Mouse (Mus musculus): ENCODE data around the gene Kcnb1. TPM values are rescaled to one million over a fixed set of nuclear protein-coding genes. Genes with fewer than 3 reads are reported as not detected.

Kcnb1 gene
- total RNA-seq, 2 experiments from 2014 or later, result not detected

- no peak for ATAC-seq (replicated peaks; ENCODE audit: low FRiP score, poor library complexity, severe bottlenecking)
Measured at GRCm38 (mm10) chr2:167066528-167067516, 123.1 kb downstream of the Kcnb1 start.

DNA sequence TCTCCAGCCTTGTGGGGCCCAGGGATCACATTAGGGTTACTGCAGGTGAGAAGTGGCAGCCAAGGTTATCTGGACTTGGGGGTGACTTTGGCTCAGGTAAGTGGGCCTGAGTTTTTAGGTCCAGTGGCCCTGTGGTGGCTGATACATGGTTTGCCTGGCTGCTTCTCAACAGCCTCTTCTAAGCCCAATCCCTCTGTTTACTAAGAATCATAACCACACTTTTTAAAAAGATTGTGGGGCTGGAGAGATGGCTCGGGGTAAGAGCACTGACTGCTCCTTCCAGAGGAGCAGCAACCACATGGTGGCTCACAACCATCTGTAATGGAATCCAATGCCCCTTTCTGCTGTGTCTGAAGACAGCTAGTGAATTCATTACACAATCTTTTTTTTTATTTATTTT lies 123.9 kb downstream of the Kcnb1 start:
- ATAC-seq (replicated peaks; ENCODE audit: low FRiP score, poor library complexity, severe bottlenecking), result no peak

DNA sequence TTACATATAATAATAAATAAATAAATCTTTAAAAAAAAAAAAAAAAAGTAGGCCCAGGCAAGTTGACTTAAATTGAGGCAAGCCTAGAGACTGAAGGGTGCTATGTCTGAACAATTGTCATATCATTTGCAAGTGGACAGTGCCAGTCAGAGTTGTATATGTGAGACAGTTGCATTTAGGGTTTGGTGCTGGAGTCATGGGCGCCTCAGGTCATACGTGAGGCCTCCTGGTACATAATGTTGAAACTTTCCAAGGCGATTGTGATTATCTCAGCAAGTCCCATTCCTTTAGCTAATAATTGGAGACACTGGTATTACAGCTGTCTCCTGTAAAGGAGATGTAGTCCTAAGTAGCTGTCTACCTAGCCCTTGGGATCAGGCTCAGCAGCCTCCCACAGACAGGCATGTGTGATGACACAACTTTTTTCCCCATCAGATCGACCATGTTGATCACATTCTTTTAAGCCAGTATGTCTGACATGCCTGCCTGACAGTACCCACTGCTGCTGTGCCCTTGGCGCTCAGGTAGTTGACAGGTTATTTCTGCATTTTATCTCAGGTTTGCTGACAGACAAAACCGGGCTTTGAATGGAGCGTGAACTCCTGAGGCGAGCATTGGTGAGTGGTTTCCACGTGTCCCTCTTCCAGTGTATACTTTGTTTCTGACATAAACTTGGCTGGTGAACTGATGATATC lies 125.2 kb downstream of the Kcnb1 start:
- no peak for ATAC-seq (replicated peaks; ENCODE audit: low FRiP score, poor library complexity, severe bottlenecking)

DNA sequence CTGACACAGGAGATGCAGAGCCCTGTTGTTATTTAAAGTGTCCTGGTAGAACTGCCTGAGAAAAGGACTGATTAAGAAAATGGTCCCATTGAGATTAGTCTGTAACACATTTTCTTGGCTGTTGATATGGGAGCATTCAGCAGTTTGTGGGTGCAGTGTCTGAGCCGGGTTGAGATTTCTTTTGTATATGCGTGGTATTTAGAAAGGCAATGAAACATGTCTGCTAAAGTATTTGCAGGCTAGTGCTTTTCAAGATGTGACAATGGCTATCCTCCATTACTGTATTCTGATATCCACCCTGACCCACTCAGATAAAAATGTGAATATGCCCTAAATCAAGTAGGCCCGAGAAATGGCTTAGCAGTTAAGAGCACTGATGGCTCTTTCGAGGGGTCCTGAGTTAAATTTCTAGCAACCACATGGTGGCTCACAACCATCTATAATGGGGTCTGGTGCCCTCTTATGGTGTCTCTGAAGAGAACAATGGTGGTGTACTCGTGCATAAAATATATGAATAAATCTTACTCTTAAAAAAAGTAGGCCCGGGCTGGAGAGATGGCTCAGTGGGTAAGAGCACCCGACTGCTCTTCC lies 126.0 kb downstream of the Kcnb1 start:
- no peak for ATAC-seq (replicated peaks; ENCODE audit: low FRiP score, poor library complexity, severe bottlenecking)

- peak; percentile 83 for ATAC-seq (replicated peaks; ENCODE audit: low FRiP score, poor library complexity, severe bottlenecking)
Measured at GRCm38 (mm10) chr2:167062965-167063880, 126.7 kb downstream of the Kcnb1 start, which contains the start of gene Znfx1. Znfx1 (minus strand) TSS chr2:167063015.

- ATAC-seq (replicated peaks; ENCODE audit: low FRiP score, poor library complexity, severe bottlenecking), result peak; percentile 85
Measured at GRCm38 (mm10) chr2:167062497-167062911, 127.5 kb downstream of the Kcnb1 start.

DNA sequence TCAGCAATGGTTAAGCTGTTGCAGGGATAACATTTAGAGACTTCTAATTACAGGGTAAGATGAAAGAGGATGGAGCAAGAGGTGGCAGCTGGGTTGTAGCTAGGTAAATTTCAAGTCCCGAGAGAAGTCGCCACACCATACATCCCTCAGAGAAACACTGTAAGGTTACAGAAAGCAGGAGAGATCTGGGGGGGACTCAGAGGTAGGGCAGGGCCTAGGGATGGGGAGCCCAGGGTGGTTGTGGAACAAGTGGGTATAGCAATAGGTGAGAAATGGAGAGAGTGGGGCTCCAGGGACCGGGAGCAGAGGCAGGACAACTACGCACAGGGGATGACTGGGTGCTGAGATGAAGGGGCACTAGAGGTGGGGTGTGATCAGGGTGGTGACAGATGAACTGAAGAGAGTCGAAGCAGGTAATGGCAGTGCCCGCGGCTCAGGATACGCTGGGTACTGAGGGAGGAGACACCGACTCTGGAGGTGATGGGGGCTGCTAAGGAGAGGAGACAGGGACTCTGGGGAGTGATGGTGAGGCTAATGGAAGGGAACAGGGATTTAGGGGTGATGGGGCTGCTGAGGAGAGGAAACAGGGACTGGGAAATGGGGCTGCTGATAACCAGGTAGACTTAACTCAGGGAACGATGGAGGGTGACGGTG lies 128.4 kb downstream of the Kcnb1 start:
- ATAC-seq (replicated peaks; ENCODE audit: low FRiP score, poor library complexity, severe bottlenecking), result peak; percentile 44

- no peak for ATAC-seq (replicated peaks; ENCODE audit: low FRiP score, poor library complexity, severe bottlenecking)
Measured at GRCm38 (mm10) chr2:167060761-167061160, 129.2 kb downstream of the Kcnb1 start.

DNA sequence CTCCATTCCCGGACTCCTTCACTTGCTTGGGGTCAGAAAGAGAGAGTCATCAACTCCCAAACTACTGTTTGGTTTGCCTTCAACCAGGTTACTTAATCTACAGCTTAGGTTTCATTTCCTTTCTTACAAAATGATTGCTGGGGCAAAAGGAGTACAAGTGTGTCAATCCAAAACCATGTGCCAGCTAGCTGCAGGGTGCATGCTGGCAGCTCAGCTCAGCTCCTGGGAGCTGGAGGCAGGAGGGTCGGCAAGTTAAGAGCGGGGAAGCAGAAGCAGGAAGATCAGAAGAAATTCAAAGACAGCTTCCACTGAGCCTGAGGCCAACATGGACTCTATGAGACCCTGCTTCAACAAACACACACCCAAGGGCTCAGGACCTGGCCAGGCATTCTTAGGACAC lies 129.6 kb downstream of the Kcnb1 start:
- ATAC-seq (replicated peaks; ENCODE audit: low FRiP score, poor library complexity, severe bottlenecking), result no peak

- ATAC-seq (replicated peaks; ENCODE audit: low FRiP score, poor library complexity, severe bottlenecking), result no peak
Measured at GRCm38 (mm10) chr2:167059960-167060359, 130.0 kb downstream of the Kcnb1 start.

DNA sequence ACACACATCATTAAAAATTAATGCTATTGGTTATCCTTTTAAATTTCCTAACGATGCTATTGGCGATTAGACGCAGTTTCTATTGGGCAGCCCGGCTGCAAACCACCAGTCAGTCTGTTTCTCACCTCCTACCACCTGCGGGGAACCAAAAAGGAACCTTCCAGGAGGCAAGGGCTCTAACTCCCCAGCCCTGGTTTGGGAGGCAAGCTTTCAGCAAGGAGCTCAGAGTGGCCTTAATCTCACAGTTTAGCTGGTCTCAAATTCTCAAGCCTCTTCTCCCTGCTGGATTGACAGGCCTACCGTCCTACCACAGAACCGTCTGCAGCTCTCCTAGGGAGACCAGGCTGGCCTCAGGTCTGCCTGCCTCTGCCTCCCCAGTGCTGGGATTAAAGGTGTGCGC lies 130.4 kb downstream of the Kcnb1 start:
- ATAC-seq (replicated peaks; ENCODE audit: low FRiP score, poor library complexity, severe bottlenecking), result no peak

- no peak for ATAC-seq (replicated peaks; ENCODE audit: low FRiP score, poor library complexity, severe bottlenecking)
Measured at GRCm38 (mm10) chr2:167058814-167059387, 131.1 kb downstream of the Kcnb1 start.

DNA sequence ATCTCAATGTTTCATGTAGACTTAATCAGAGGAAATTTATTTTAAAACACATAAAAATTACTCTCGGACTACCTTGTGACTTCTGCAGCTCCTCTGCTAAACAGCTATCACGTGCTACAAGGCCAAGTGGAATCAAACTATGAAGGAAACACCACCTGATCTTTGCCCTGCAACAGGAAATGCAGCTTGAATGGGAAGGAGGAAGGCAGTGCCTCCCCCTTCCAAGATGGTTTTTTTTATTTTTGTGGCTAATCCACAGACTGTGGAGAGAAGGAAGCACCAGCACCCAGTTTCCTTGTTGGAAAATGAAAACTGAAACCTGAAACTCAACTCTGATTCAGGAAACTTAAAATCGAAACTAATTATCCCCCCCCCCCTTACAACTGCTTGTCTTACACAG lies 131.8 kb downstream of the Kcnb1 start:
- no peak for ATAC-seq (replicated peaks; ENCODE audit: low FRiP score, poor library complexity, severe bottlenecking)

DNA sequence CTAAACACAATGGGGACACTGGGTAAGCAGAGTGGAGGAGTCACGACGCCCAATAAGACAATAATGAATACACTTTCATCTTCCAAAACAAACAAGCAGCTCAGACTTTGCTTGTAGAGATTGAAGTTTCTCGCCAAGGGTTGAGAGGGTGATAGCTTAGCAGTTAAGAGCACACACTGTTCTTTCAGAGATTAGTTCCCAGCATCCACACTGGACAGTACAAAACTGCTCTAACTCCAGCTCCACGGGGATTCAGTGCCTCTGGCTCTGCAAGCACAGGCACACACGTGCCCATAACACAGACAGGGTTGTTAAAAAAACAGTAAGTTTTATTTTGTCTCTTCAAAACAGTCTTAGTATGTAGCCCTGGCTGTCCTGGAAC lies 133.0 kb downstream of the Kcnb1 start:
- ATAC-seq (replicated peaks; ENCODE audit: low FRiP score, poor library complexity, severe bottlenecking), result no peak

DNA sequence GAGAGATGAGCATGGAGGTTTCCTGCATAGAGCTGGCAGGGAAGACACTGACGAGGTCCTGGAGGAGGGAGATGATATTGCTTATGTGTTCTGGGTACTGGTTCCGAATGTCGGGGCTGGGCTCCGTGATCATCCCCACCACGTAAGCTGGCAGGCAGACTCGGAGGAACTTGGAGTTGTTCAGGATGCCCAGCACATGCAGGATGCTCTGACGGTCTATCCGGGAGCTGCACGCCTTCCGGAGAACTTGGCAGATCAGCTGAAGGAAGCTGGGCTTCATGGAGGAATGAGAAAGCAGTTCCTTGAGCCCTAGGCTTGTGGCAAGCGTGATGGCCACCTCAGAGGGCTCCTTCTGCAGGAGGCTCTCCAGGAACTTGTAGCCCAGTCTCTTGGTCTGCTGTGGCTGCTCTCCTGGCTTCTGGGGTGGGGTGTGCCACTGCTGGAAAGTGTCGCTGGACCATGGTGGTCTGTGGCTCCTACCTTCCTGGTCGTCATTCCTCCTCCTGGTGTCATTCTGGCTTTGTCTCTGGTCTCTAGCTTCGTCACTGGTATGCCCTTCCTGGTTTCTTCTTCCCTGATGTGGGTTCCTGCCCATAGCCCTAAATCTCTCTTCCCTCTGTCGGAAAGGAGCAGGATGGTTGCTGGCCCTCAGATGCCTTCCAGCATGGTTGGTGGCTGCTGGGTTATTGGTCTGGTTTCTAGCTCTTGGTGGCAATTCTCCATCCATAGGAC lies 133.6 kb downstream of the Kcnb1 start:
- ATAC-seq (replicated peaks; ENCODE audit: low FRiP score, poor library complexity, severe bottlenecking), result no peak

- ATAC-seq (replicated peaks; ENCODE audit: low FRiP score, poor library complexity, severe bottlenecking), result no peak
Measured at GRCm38 (mm10) chr2:167055386-167055785, 134.6 kb downstream of the Kcnb1 start.

DNA sequence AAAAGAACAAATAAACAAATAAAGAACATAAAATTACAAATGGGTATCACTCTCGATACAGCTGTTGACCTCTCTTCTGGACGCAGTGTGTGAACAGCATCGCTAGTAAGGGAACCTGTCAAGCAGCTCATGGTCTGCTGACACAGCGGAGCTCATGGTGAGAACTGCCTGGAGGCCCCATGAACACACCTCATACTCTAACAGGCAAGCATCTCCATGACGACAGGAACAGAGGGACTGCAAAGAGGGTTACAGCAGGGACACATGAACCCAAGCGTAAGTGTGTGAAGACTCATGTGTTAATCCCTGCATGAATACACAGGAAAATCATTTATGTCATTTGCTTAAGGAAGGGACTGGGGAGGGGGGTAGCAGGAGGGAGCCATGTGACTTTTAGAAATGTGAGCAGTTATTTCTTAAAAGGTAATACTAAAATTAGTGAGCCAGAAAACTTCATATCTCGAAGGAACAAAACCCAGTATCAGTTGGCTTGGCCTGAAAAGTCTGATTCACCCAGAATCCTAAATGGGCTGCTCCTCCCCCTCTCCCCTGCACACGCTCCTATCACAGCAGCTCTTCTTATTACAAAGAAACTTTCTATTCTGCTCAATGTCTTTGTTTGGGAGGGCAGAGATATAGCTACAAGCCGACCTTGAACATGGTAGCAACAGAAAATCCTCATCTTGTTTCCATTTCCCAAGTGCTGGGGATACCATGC lies 136.7 kb downstream of the Kcnb1 start:
- no peak for ATAC-seq (replicated peaks; ENCODE audit: low FRiP score, poor library complexity, severe bottlenecking)
